Mouse (Mus musculus) thymus, adult 2 months (tissue): ENCODE measurements at regions not wholly inside any gene's neighbourhood (a gene's known extent, or its start where the extent isn't known, plus 50 kb on each side); places are given as distances from the start of the nearest gene placed in this dataset.

Source experiments
- CTCF ChIP-seq: fragments of 200-500 bp; IDR thresholded peaks from 2 replicates; pipeline ENCODE4 v1.5.1; 2012; ENCODE audit warnings: mild to moderate bottlenecking, control low read depth, low read length, moderate library complexity, borderline replicate concordance; ENCODE audit not compliant: control insufficient read depth, poor library complexity, insufficient read depth; ENCODE audit errors: extremely low read depth
- POLR2A ChIP-seq: fragments of 200-500 bp; IDR thresholded peaks from 2 replicates; pipeline ENCODE4 v1.6.1; 2012; ENCODE audit warnings: mild to moderate bottlenecking, low read length, control low read depth, moderate library complexity; ENCODE audit not compliant: control insufficient read depth, poor library complexity, insufficient read depth; ENCODE audit errors: extremely low read depth

DNA sequence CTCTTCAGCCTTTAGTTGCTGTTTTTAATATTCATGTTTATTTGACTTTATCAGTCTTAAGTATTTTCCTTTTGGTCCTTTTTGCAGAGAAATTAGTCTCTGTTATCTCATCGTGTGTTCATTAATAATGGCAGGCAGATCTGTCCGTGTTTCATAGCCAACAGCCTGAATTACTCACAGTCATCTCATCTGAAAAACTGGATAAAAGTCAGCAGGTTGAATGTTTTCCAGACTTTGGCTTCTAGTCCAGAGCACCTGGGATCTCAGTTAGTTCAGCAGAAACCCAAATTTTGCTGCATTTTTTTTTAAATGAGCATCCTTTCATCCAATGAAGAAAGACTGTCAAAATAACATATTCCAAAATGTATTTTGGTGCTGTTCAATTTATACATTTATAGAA is 224.3 kb downstream of the Btg1 start:
- no peak for TF ChIP-seq CTCF
- no peak for TF ChIP-seq POLR2A
